Mouse (Mus musculus) embryonic stem cell, embryonic (primary cell): ENCODE measurements around the gene Cpox.

Experiments used
- CTCF ChIA-PET, 4 experiments: fragments of 300-600 bp in 2 of 4; fragments of 350-600 bp in 2 of 4; sonication (Branson Sonifier 250); formaldehyde crosslinking; loops; one replicate each; lab custom pipeline; 2022; ENCODE audit warnings: inconsistent platforms in 2 of 4; lab: Charles Lee
- POLR2A ChIA-PET, 4 experiments: fragments of 300-600 bp in 2 of 4; fragments of 350-600 bp in 2 of 4; sonication (Branson Sonifier 250); formaldehyde crosslinking; loops; one replicate each; lab custom pipeline; 2022; ENCODE audit warnings: antibody characterized with exemption in 4 of 4, inconsistent platforms in 1 of 4; lab: Charles Lee

Cpox gene

GRCm38 (mm10) chr16:58685548-58686537 is 15.8 kb downstream of the Cpox start:
- CTCF ChIA-PET, result no interaction called here
- POLR2A ChIA-PET, result interaction anchor here in 2 of 4 experiments (0.6 to 2.0 kb wide), 3 partner anchors 16 to 1194 kb away, joined by 4 to 5 read pairs (median 4); partner anchors contain the start of gene Cpox (in 1 of the 2)

- POLR2A ChIA-PET, result interaction anchor here in 1 of 4 experiments (0.5 kb wide), 1 partner anchor 226 kb away, joined by 9 read pairs; no protein-coding TSS in a partner anchor
Observed at GRCm38 (mm10) chr16:58688534-58688933, 18.4 kb downstream of the Cpox start.

GRCm38 (mm10) chr16:58689555-58690169 is 19.6 kb downstream of the Cpox start:
- ChIA-PET CTCF (no interaction called here), POLR2A (interaction anchor here in 1 of 4 experiments (1.3 kb wide), 1 partner anchor 19 kb away, joined by 4 read pairs; the partner anchor contains the start of gene Cpox)

More at GRCm38 (mm10) chr16:58688534-58688933, 18.4 kb downstream of the Cpox start:
- CTCF ChIA-PET, result no interaction called here

- ChIA-PET CTCF (no interaction called here), POLR2A (interaction anchor here in 1 of 4 experiments (1.3 kb wide), 1 partner anchor 20 kb away, joined by 4 read pairs; the partner anchor contains the start of gene Cpox)
Observed at GRCm38 (mm10) chr16:58690322-58690732, 20.2 kb downstream of the Cpox start.

- CTCF ChIA-PET, result no interaction called here
- POLR2A ChIA-PET, result no interaction called here
Observed at GRCm38 (mm10) chr16:58694091-58694490, 24.0 kb downstream of the Cpox start.

GRCm38 (mm10) chr16:58696796-58697195 is 26.7 kb downstream of the Cpox start:
- ChIA-PET POLR2A (no interaction called here), CTCF (no interaction called here)

GRCm38 (mm10) chr16:58697261-58697660 is 27.2 kb downstream of the Cpox start:
- CTCF ChIA-PET, result no interaction called here

GRCm38 (mm10) chr16:58700174-58700573 is 30.1 kb downstream of the Cpox start:
- POLR2A ChIA-PET, result no interaction called here
- CTCF ChIA-PET, result no interaction called here

More at GRCm38 (mm10) chr16:58697261-58697660, 27.2 kb downstream of the Cpox start:
- POLR2A ChIA-PET, result no interaction called here

GRCm38 (mm10) chr16:58700816-58701424 is 30.8 kb downstream of the Cpox start:
- ChIA-PET CTCF (no interaction called here), POLR2A (no interaction called here)

- POLR2A ChIA-PET, result no interaction called here
Observed at GRCm38 (mm10) chr16:58701779-58702178, 31.7 kb downstream of the Cpox start.

GRCm38 (mm10) chr16:58702329-58702932 is 32.3 kb downstream of the Cpox start:
- CTCF ChIA-PET, result no interaction called here
- POLR2A ChIA-PET, result no interaction called here

More at GRCm38 (mm10) chr16:58701779-58702178, 31.7 kb downstream of the Cpox start:
- CTCF ChIA-PET, result no interaction called here

GRCm38 (mm10) chr16:58703382-58704124 is 33.5 kb downstream of the Cpox start:
- ChIA-PET POLR2A (no interaction called here), CTCF (no interaction called here)

GRCm38 (mm10) chr16:58704999-58705398 is 34.9 kb downstream of the Cpox start:
- ChIA-PET CTCF (no interaction called here), POLR2A (no interaction called here)

GRCm38 (mm10) chr16:58707276-58707905 is 37.3 kb downstream of the Cpox start:
- ChIA-PET POLR2A (no interaction called here), CTCF (no interaction called here)

GRCm38 (mm10) chr16:58708601-58709475 is 38.7 kb downstream of the Cpox start:
- ChIA-PET POLR2A (no interaction called here), CTCF (no interaction called here)

- CTCF ChIA-PET, result no interaction called here
- POLR2A ChIA-PET, result no interaction called here
Observed at GRCm38 (mm10) chr16:58709536-58709935, 39.4 kb downstream of the Cpox start.

GRCm38 (mm10) chr16:58712221-58712620 is 42.1 kb downstream of the Cpox start:
- CTCF ChIA-PET, result no interaction called here
- POLR2A ChIA-PET, result no interaction called here
